Mouse (Mus musculus) forebrain, embryonic 14.5 days (tissue): ENCODE measurements around the gene Sp4. TPM values are rescaled to one million over a fixed set of nuclear protein-coding genes. Genes with fewer than 3 reads are reported as not detected.
A peak's percentile ranks its signal among the peaks of the same experiment; 100 is the strongest.

Experiments used
- ATAC-seq: fragments of 200-750 bp; cut with Nextera tagmentation; 2 replicates; pipeline ENCODE4 v1.8.0; 2017; ENCODE audit warnings: mild to moderate bottlenecking, moderate library complexity
- DNase-seq: peaks from one replicate; pipeline ENCODE4 v3.0.0-alpha.2; 2015; ENCODE audit warnings: low spot score
- H3K27ac ChIP-seq: fragments of 300-500 bp; sonication (generic); 2 replicates; pipeline ENCODE4 v1.5.1; 2014; ENCODE audit warnings: low read depth, mild to moderate bottlenecking, control low read depth, low read length, moderate library complexity
- H3K27me3 ChIP-seq: fragments of 300-500 bp; sonication (generic); replicated peaks from 2 replicates; pipeline ENCODE4 v1.6.1; 2014; ENCODE audit warnings: low read length, control low read depth, mixed read lengths; ENCODE audit not compliant: control insufficient read depth, insufficient read depth
- H3K36me3 ChIP-seq: fragments of 300-500 bp; sonication (generic); 2 replicates; pipeline ENCODE4 v1.6.1; 2014; ENCODE audit warnings: low read length, control low read depth; ENCODE audit not compliant: control insufficient read depth, insufficient read depth
- H3K4me1 ChIP-seq: fragments of 300-500 bp; sonication (generic); 2 replicates; pipeline ENCODE4 v1.6.1; 2014; ENCODE audit warnings: antibody characterized with exemption, low read length, control low read depth; ENCODE audit not compliant: control insufficient read depth, insufficient read depth
- H3K4me2 ChIP-seq: fragments of 300-500 bp; sonication (generic); 2 replicates; pipeline ENCODE4 v1.6.1; 2014; ENCODE audit warnings: mild to moderate bottlenecking, control low read depth, low read length
- H3K4me3 ChIP-seq: fragments of 300-500 bp; sonication (generic); 2 replicates; pipeline ENCODE4 v1.5.1; 2014; ENCODE audit warnings: low read depth, low read length, control low read depth
- H3K9ac ChIP-seq: fragments of 300-500 bp; sonication (generic); 2 replicates; pipeline ENCODE4 v1.6.1; 2014; ENCODE audit warnings: mild to moderate bottlenecking, low read length, control low read depth, moderate library complexity
- H3K9me3 ChIP-seq: fragments of 300-500 bp; sonication (generic); replicated peaks from 2 replicates; pipeline ENCODE4 v1.6.1; 2016; ENCODE audit warnings: low read length, control low read depth, mixed read lengths; ENCODE audit not compliant: control insufficient read depth
- WGBS: fragments of 180-500 bp; shearing (Covaris S2); extraction: QIAGEN DNeasy Blood & Tissue Kit; methylation state at CpG from one replicate; pipeline ENCODE4 v1.1.7; 2014; 5-methylcytosine and 5-hydroxymethylcytosine counted together
- polyA plus RNA-seq: library from polyadenylated mRNA; unstranded; fragments of >200 nt; fragmentation: Nextera tagmentation; extraction: Ambion mirVana; gene quantifications from 2 replicates; pipeline ENCODE4 v1.2.1, GENCODE M21; 2014

Gene Sp4
- polyA plus RNA-seq, 1 experiment from 2014 or later, result 27.6 TPM

GRCm38 (mm10) chr12:118296236-118296635 is 5.0 kb downstream of the Sp4 start:
- 0 out of 2 replicates have a peak overlapping the region, but pooled peaks have one; percentile 46 for H3K4me2 ChIP-seq
- DNase-seq, result no peak
- ATAC-seq, result no peak
- H3K36me3 ChIP-seq, result 0 out of 2 replicates have a peak, but pooled peaks cover 6% of the 10 kb centered on the region
- no peaks in the 10 kb centered on the region for H3K9me3 ChIP-seq
- no peak overlapping the region for H3K27ac ChIP-seq
- 97% methylated on average over 2 of the region's 2 CpGs for WGBS
- H3K9ac ChIP-seq, result no peak overlapping the region
- H3K27me3 ChIP-seq, result no peaks in the 10 kb centered on the region
- no peak overlapping the region for H3K4me3 ChIP-seq
- H3K4me1 ChIP-seq, result peaks cover 26% of the 10 kb centered on the region

- Histone ChIP-seq H3K27ac (no peak overlapping the region), H3K9me3 (no peaks in the 10 kb centered on the region), H3K4me3 (no peak overlapping the region), H3K36me3 (0 out of 2 replicates have a peak, but pooled peaks cover 6% of the 10 kb centered on the region), H3K4me1 (peaks cover 26% of the 10 kb centered on the region), H3K9ac (no peak overlapping the region), H3K27me3 (no peaks in the 10 kb centered on the region), H3K4me2 (no peak overlapping the region)
- 94% methylated on average over 1 of the region's 1 CpGs for WGBS
- no peak for ATAC-seq
- DNase-seq, result no peak
Observed at GRCm38 (mm10) chr12:118295793-118296192, 5.4 kb downstream of the Sp4 start.

DNA sequence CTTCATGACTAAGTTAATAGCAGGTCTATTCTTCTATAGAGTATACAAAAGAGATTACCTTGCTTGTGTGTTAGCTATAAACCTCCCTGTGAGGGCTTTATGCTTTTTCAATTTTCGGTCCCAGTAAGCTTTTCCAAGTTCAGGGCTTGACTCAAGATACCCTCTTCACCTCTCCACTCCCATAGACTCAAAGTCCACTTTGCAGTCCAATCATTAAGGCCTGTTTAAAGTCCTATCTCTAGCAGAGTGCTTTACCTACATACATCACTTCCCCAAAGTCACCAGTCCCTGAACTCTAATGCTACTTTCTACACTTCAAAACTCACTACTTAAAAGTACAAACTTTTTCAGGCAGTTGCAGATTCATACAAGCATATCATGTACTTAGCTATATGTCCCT is 12.3 kb downstream of the Sp4 start:
- no peaks in the 10 kb centered on the region for H3K4me1 ChIP-seq
- DNase-seq (no peak), ATAC-seq (no peak)
- H3K27ac ChIP-seq, result no peak overlapping the region
- H3K9me3 ChIP-seq, result no peaks in the 10 kb centered on the region
- WGBS, result 86% methylated on average over 1 of the region's 1 CpGs
- H3K4me3 ChIP-seq, result no peak overlapping the region
- H3K36me3 ChIP-seq, result no peaks in the 10 kb centered on the region
- no peaks in the 10 kb centered on the region for H3K27me3 ChIP-seq
- H3K4me2 ChIP-seq, result no peak overlapping the region
- H3K9ac ChIP-seq, result no peak overlapping the region

GRCm38 (mm10) chr12:118285099-118285498 is 16.1 kb downstream of the Sp4 start:
- H3K9me3 ChIP-seq, result no peaks in the 10 kb centered on the region
- WGBS, result 92% methylated on average over 6 of the region's 6 CpGs
- H3K4me2 ChIP-seq, result no peak overlapping the region
- H3K27ac ChIP-seq, result no peak overlapping the region
- H3K36me3 ChIP-seq, result no peaks in the 10 kb centered on the region
- no peaks in the 10 kb centered on the region for H3K4me1 ChIP-seq
- DNase-seq, result no peak
- no peak for ATAC-seq
- H3K4me3 ChIP-seq, result no peak overlapping the region
- H3K9ac ChIP-seq, result no peak overlapping the region
- H3K27me3 ChIP-seq, result no peaks in the 10 kb centered on the region

- no peak overlapping the region for H3K4me2 ChIP-seq
- H3K27ac ChIP-seq, result no peak overlapping the region
- no peak overlapping the region for H3K9ac ChIP-seq
- no peaks in the 10 kb centered on the region for H3K4me1 ChIP-seq
- H3K36me3 ChIP-seq, result no peaks in the 10 kb centered on the region
- WGBS, result 75% methylated on average over 1 of the region's 1 CpGs
- ATAC-seq (no peak), DNase-seq (no peak)
- H3K4me3 ChIP-seq, result no peak overlapping the region
- H3K27me3 ChIP-seq, result no peaks in the 10 kb centered on the region
- no peaks in the 10 kb centered on the region for H3K9me3 ChIP-seq
Observed at GRCm38 (mm10) chr12:118281961-118282360, 19.3 kb downstream of the Sp4 start.

- Histone ChIP-seq H3K27me3 (no peaks in the 10 kb centered on the region), H3K9me3 (no peaks in the 10 kb centered on the region), H3K36me3 (no peaks in the 10 kb centered on the region), H3K4me1 (no peaks in the 10 kb centered on the region), H3K4me2 (no peak overlapping the region), H3K4me3 (no peak overlapping the region), H3K27ac (no peak overlapping the region), H3K9ac (no peak overlapping the region)
- WGBS, result 89% methylated on average over 5 of the region's 5 CpGs
- ATAC-seq (no peak), DNase-seq (no peak)
Observed at GRCm38 (mm10) chr12:118276385-118276784, 24.9 kb downstream of the Sp4 start.

DNA sequence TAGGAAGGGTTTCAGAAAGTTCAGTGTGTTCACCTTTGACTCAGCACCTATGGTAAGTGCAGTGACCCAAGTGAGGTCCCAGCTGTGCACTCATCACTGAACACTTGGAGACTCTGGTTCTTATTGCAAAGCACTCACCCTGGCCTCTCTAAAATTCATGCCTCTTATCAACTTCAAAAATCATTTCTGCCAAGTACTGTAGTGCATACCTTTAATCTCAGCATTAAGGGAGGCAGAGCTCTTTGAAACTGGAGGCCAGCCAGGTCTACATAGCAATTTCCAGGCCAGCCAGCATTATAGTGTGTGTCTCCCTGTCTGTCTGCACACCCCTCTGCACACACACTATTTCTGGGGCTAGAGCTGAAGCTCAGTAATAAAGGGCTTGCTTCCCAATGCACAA is 36.3 kb downstream of the Sp4 start:
- Histone ChIP-seq H3K4me1 (no peaks in the 10 kb centered on the region), H3K27ac (no peak overlapping the region), H3K36me3 (peaks cover 8% of the 10 kb centered on the region), H3K4me2 (no peak overlapping the region), H3K27me3 (no peaks in the 10 kb centered on the region), H3K4me3 (no peak overlapping the region), H3K9ac (no peak overlapping the region), H3K9me3 (no peaks in the 10 kb centered on the region)
- no peak for ATAC-seq
- no peak for DNase-seq

DNA sequence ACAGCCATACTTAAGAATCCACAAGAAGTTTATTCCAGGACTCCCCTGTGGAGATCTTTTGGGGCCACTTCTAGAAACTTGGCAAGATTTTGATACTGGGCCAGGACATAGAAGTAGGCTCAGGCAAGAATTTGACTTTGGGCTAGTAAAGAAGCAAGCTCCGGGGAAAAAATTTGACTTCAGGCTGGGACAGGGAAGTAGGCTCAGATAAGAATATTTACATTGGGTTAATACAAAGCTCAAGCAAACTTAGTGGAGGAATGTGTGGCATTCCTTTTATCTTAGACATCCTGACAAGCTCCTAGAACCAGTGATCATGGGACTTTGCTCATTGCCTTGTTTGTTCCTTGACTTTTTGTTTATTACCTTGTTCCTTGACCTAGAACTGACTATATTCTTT is 37.4 kb downstream of the Sp4 start:
- peaks cover 8% of the 10 kb centered on the region for H3K36me3 ChIP-seq
- no peak for ATAC-seq
- 94% methylated on average over 1 of the region's 1 CpGs for WGBS
- DNase-seq, result no peak
- H3K4me2 ChIP-seq, result no peak overlapping the region
- no peak overlapping the region for H3K4me3 ChIP-seq
- no peaks in the 10 kb centered on the region for H3K27me3 ChIP-seq
- H3K27ac ChIP-seq, result no peak overlapping the region
- no peak overlapping the region for H3K9ac ChIP-seq
- no peaks in the 10 kb centered on the region for H3K9me3 ChIP-seq
- no peaks in the 10 kb centered on the region for H3K4me1 ChIP-seq

DNA sequence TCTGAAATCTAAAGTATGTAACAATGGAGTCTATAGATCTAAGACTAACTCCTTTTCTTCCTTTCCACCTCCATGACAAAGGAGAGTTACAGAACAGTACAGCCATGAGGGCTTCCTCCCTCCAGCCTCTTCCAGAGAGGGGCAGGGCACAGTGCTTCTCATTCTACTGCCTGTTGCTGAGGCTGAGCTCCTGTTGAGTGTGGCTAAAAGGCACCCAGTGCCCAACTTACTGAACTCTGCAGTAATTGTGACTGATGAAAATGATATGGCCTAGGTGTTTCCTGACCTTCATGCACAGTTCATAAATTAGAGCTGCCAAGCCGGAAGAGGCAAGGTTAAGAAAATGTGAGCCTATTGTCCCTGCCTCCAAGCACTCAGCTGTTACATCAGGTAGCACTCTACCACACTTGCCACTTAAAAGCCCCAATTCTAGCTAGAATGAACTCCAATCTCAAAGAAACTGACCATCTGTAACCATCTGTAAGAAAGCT is 45.9 kb downstream of the Sp4 start:
- no peaks in the 10 kb centered on the region for H3K4me1 ChIP-seq
- ATAC-seq (no peak), DNase-seq (no peak)
- WGBS, result 77% methylated on average over 1 of the region's 1 CpGs
- H3K4me3 ChIP-seq, result no peak overlapping the region
- no peak overlapping the region for H3K27ac ChIP-seq
- H3K36me3 ChIP-seq, result peaks cover 5% of the 10 kb centered on the region; the same call in 1 of the 2 replicates
- no peak overlapping the region for H3K4me2 ChIP-seq
- H3K9ac ChIP-seq, result no peak overlapping the region
- H3K9me3 ChIP-seq, result no peaks in the 10 kb centered on the region
- no peaks in the 10 kb centered on the region for H3K27me3 ChIP-seq
